Mouse (Mus musculus): ENCODE results near the gene Sez6.

The Sez6 gene

GRCm38 (mm10) chr11:77930751-77931540 is at the start of gene Sez6:
Gene Sez6, plus strand, starts transcription at chr11:77930800.
- DNase-seq, result peak; percentile 88

GRCm38 (mm10) chr11:77884524-77885245 is 45.9 kb upstream of the Sez6 start:
- no peak for DNase-seq

GRCm38 (mm10) chr11:77885246-77885575 is 45.4 kb upstream of the Sez6 start:
- DNase-seq, result no peak

- peak; percentile 92 for DNase-seq
These were observed 43.1 kb upstream of the Sez6 start for GRCm38 (mm10) chr11:77887373-77887960.

GRCm38 (mm10) chr11:77888846-77889245 is 41.8 kb upstream of the Sez6 start:
- no peak for DNase-seq

- no peak for DNase-seq
These were observed 41.1 kb upstream of the Sez6 start for GRCm38 (mm10) chr11:77889484-77889883.

- no peak for DNase-seq
These were observed 39.8 kb upstream of the Sez6 start for GRCm38 (mm10) chr11:77890648-77891258.

GRCm38 (mm10) chr11:77892883-77893282 is 37.7 kb upstream of the Sez6 start:
- no peak for DNase-seq

GRCm38 (mm10) chr11:77893283-77893682 is 37.3 kb upstream of the Sez6 start:
- no peak for DNase-seq

GRCm38 (mm10) chr11:77893787-77894718 is 36.5 kb upstream of the Sez6 start, which contains the start of gene Pipox:
Gene Pipox, minus strand, starts transcription at chr11:77894096.
- no peak for DNase-seq

GRCm38 (mm10) chr11:77894967-77895366 is 35.6 kb upstream of the Sez6 start:
- DNase-seq, result no peak

- DNase-seq, result no peak
These were observed 34.6 kb upstream of the Sez6 start for GRCm38 (mm10) chr11:77896011-77896410.

GRCm38 (mm10) chr11:77896480-77896819 is 34.1 kb upstream of the Sez6 start:
- no peak for DNase-seq

- DNase-seq, result no peak
These were observed 33.5 kb upstream of the Sez6 start for GRCm38 (mm10) chr11:77896820-77897805.

- DNase-seq, result no peak
These were observed 30.4 kb upstream of the Sez6 start for GRCm38 (mm10) chr11:77900187-77900586.

- DNase-seq, result no peak
These were observed 29.9 kb upstream of the Sez6 start for GRCm38 (mm10) chr11:77900696-77901095.

- DNase-seq, result no peak
These were observed 29.2 kb upstream of the Sez6 start for GRCm38 (mm10) chr11:77901366-77901765.

GRCm38 (mm10) chr11:77901775-77902355 is 28.7 kb upstream of the Sez6 start:
- no peak for DNase-seq

- DNase-seq, result no peak
These were observed 26.8 kb upstream of the Sez6 start for GRCm38 (mm10) chr11:77903761-77904160.

- no peak for DNase-seq
These were observed 25.9 kb upstream of the Sez6 start for GRCm38 (mm10) chr11:77904707-77905106.
